15 mouse cellular contexts compared by ENCODE assay signal in the genomic region with DNA sequence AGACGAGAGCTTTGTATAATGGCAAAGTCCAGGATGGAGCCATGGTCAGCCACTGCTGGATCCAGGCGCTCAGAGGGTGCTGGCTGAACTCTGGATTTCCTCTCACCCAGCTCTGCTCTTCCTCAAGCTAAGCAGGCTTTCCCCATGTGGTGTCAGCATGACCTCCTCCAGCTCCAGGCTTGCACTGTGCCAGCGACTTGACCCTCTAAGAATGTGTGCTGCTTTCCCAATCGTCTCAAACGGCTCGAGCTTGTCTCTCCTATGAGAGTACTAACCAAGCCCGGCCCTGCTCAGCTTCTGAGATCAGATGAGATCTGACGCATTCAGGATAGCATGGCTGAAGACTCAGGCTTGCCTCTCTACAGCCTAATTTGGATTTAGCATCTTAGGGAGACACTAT.
DNase-seq lines count a peak whose midpoint lies in the region; ATAC-seq and TF ChIP-seq lines count a peak whose summit lies in the region.
"Had no signal": no experiment of that assay in that cellular context is flagged by ENCODE, and none has a peak within 500 bp of the region (broad histone marks: within the 10 kb centered on the region; RNA-seq: fewer than 3 reads in every experiment).

No protein-coding gene starts in this region.

- no peaks in the 10 kb centered on the region for H3K9me3 ChIP-seq in intestine, embryonic 14.5 days (ENCODE audit: control insufficient read depth, low read length)
- H3K9me3 ChIP-seq in intestine, postnatal 0 days (ENCODE audit: control insufficient read depth), result no peaks in the 10 kb centered on the region
- H3K9me3 ChIP-seq in midbrain, embryonic 16.5 days (replicated peaks; ENCODE audit: control insufficient read depth, low read length, poor library complexity, severe bottlenecking), result no peaks in the 10 kb centered on the region
- H3K9me3 ChIP-seq: heart, embryonic 13.5 days; limb, embryonic 15.5 days; midbrain, embryonic 10.5 days; neural tube, embryonic 13.5 days had no signal

- H3K9ac ChIP-seq in intestine, embryonic 14.5 days (ENCODE audit: low read length), result no peak overlapping the region
- no peak overlapping the region for H3K9ac ChIP-seq in intestine, postnatal 0 days (ENCODE audit: low read depth, low read length)
- H3K9ac ChIP-seq in midbrain, embryonic 16.5 days (ENCODE audit: low read depth, low read length), result no peak overlapping the region
- H3K9ac ChIP-seq: heart, embryonic 13.5 days; limb, embryonic 15.5 days; neural tube, embryonic 13.5 days had no signal

- ATAC-seq in intestine, embryonic 14.5 days (replicated peaks; ENCODE audit: low FRiP score, low TSS enrichment, low read depth), result no peak
- ATAC-seq in intestine, postnatal 0 days, result no peak
- ATAC-seq in midbrain, embryonic 16.5 days, result no peak
- ATAC-seq: forebrain, embryonic 14.5 days; hindbrain, postnatal 0 days had no signal

- no peak overlapping the region for H3K4me2 ChIP-seq in intestine, embryonic 14.5 days (ENCODE audit: low read length)
- H3K4me2 ChIP-seq in intestine, postnatal 0 days (replicated peaks; ENCODE audit: low read depth), result no peak overlapping the region
- H3K4me2 ChIP-seq in midbrain, embryonic 16.5 days (ENCODE audit: low read length), result no peak overlapping the region
- H3K4me2 ChIP-seq: heart, embryonic 13.5 days; limb, embryonic 15.5 days; neural tube, embryonic 13.5 days had no signal

- no peaks in the 10 kb centered on the region for H3K27me3 ChIP-seq in intestine, embryonic 14.5 days (replicated peaks; ENCODE audit: control insufficient read depth, insufficient read depth, low read length)
- H3K27me3 ChIP-seq in intestine, postnatal 0 days (replicated peaks; ENCODE audit: control insufficient read depth, insufficient read depth, low read length), result peaks cover 6% of the 10 kb centered on the region; the same call in 1 of the 2 replicates
- H3K27me3 ChIP-seq in small intestine, adult 2 months (ENCODE audit: control insufficient read depth, insufficient read depth, low read length), result no peaks in the 10 kb centered on the region
- no peaks in the 10 kb centered on the region for H3K27me3 ChIP-seq in midbrain, embryonic 16.5 days (ENCODE audit: control insufficient read depth, insufficient read depth, low read depth, low read length)
- H3K27me3 ChIP-seq: limb, embryonic 15.5 days; neural tube, embryonic 13.5 days had no signal

- no peak for TF ChIP-seq POLR2A in small intestine, adult 2 months (IDR thresholded peaks at IDR 0.05; ENCODE audit: low read depth, low read length)

- H3K4me3 ChIP-seq in intestine, embryonic 14.5 days (ENCODE audit: low read depth, low read length), result no peak overlapping the region
- no peak overlapping the region for H3K4me3 ChIP-seq in intestine, postnatal 0 days (ENCODE audit: low read depth, low read length)
- no peak overlapping the region for H3K4me3 ChIP-seq in small intestine, adult 2 months (ENCODE audit: low read depth, low read length)
- no peak overlapping the region for H3K4me3 ChIP-seq in layer of hippocampus, adult 2 months
- no peak overlapping the region for H3K4me3 ChIP-seq in midbrain, embryonic 16.5 days (ENCODE audit: low read depth, low read length)
- H3K4me3 ChIP-seq: heart, embryonic 13.5 days; limb, embryonic 15.5 days; midbrain, embryonic 10.5 days; neural tube, embryonic 13.5 days had no signal

- peak; percentile 53 for DNase-seq in intestine, embryonic 14.5 days (ENCODE audit: low spot score)
- DNase-seq in NIH3T3 (ENCODE audit: low read depth), result peak; percentile 69
- DNase-seq in lung, adult 18-20 months, result peak; percentile 64 to 77
- DNase-seq in layer of hippocampus, adult 2 months (ENCODE audit: low spot score in 2 of 2), result no peak
- no peak for DNase-seq in layer of hippocampus, adult 18-20 months (ENCODE audit: low spot score in 2 of 2)
- DNase-seq: thymus, postnatal 4 days had no signal

- no peaks in the 10 kb centered on the region for H3K4me1 ChIP-seq in intestine, embryonic 14.5 days (replicated peaks; ENCODE audit: control insufficient read depth, insufficient read depth, low read length)
- no peaks in the 10 kb centered on the region for H3K4me1 ChIP-seq in intestine, postnatal 0 days (replicated peaks; ENCODE audit: control insufficient read depth, insufficient read depth, low read length)
- H3K4me1 ChIP-seq in small intestine, adult 2 months (ENCODE audit: control insufficient read depth, insufficient read depth, insufficient read length, low read length), result no peaks in the 10 kb centered on the region; the same call in 1 of the 2 replicates
- H3K4me1 ChIP-seq in midbrain, embryonic 16.5 days (ENCODE audit: control insufficient read depth, insufficient read depth, low read length), result no peaks in the 10 kb centered on the region
- H3K4me1 ChIP-seq: midbrain, embryonic 10.5 days; neural tube, embryonic 13.5 days had no signal

- TF ChIP-seq CTCF in intestine, postnatal 0 days (IDR thresholded peaks at IDR 0.05; ENCODE audit: low read depth), result no peak
- TF ChIP-seq CTCF in small intestine, adult 2 months (IDR thresholded peaks at IDR 0.05; ENCODE audit: extremely low read depth, insufficient read length, insufficient replicate concordance, low read depth, low read length), result no peak
- no peak for TF ChIP-seq CTCF in layer of hippocampus, adult 2 months (conservative IDR thresholded peaks at IDR 0.05)

- WGBS in intestine, embryonic 14.5 days, result 40% methylated on average over 8 of the region's 8 CpGs
- WGBS in intestine, postnatal 0 days, result 40% methylated on average over 8 of the region's 8 CpGs
- WGBS in small intestine, adult 2 months, result 34% methylated on average over 8 of the region's 8 CpGs
- WGBS in midbrain, embryonic 16.5 days, result 77% methylated on average over 8 of the region's 8 CpGs

- H3K36me3 ChIP-seq in intestine, embryonic 14.5 days (ENCODE audit: control insufficient read depth, insufficient read depth, low read length), result no peaks in the 10 kb centered on the region
- H3K36me3 ChIP-seq in intestine, postnatal 0 days (ENCODE audit: control insufficient read depth, insufficient read depth), result no peaks in the 10 kb centered on the region
- no peaks in the 10 kb centered on the region for H3K36me3 ChIP-seq in small intestine, adult 2 months (ENCODE audit: control insufficient read depth, insufficient read depth, low read length)
- no peaks in the 10 kb centered on the region for H3K36me3 ChIP-seq in midbrain, embryonic 16.5 days (ENCODE audit: control insufficient read depth, insufficient read depth, low read length)
- H3K36me3 ChIP-seq: heart, embryonic 13.5 days; limb, embryonic 15.5 days; midbrain, embryonic 10.5 days; neural tube, embryonic 13.5 days had no signal

- no peak overlapping the region for H3K27ac ChIP-seq in intestine, embryonic 14.5 days (ENCODE audit: low read depth)
- no peak overlapping the region for H3K27ac ChIP-seq in intestine, postnatal 0 days (ENCODE audit: low read depth, low read length)
- H3K27ac ChIP-seq in small intestine, adult 2 months (ENCODE audit: insufficient read depth, low read depth, low read length), result peak overlapping the region; percentile 24; the same call in 1 of the 2 replicates
- no peak overlapping the region for H3K27ac ChIP-seq in layer of hippocampus, adult 2 months
- H3K27ac ChIP-seq in midbrain, embryonic 16.5 days (ENCODE audit: low read length), result no peak overlapping the region
- H3K27ac ChIP-seq: heart, embryonic 13.5 days; hindbrain, postnatal 0 days; limb, embryonic 15.5 days; midbrain, embryonic 10.5 days; neural tube, embryonic 13.5 days had no signal

Comparison
In these comparisons a context has a peak if more than half of its experiments do, and no peak if none do; other contexts are left out.
1. DNase-seq: peak in intestine, embryonic 14.5 days (single experiment), NIH3T3 (single experiment) and lung, adult 18-20 months (2 of 2); none in layer of hippocampus, adult 2 months (0 of 2) and layer of hippocampus, adult 18-20 months (0 of 2).